Mouse (Mus musculus) liver, adult 2 months (tissue): ENCODE data around the gene Atp5d.

ENCODE experiments used
- CTCF ChIP-seq: fragments of 200-500 bp; IDR thresholded peaks from 2 replicates; pipeline ENCODE4 v1.5.1; 2011; ENCODE audit warnings: low read depth, low read length, control low read depth
- POLR2A ChIP-seq: fragments of 200-500 bp; IDR thresholded peaks from 2 replicates; pipeline ENCODE4 v1.6.1; 2011; ENCODE audit warnings: low read length, control low read depth; ENCODE audit not compliant: insufficient read depth; ENCODE audit errors: extremely low read depth

DNA sequence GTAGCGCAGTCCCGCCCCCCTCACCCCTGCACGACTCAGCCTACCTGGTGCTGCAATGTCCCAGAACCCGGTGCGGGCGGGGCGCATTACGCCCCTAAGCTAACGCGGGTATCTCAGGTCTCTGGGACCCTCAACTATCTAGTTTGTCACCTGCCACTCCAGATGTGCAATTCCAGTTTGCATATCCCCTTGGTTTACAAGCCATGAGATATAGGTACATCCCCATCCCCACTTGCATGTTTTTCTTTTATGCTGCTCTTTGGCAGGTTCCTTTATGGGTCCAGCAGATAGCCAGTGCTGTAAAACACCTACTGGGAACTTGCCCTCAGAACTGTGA is 975 bp downstream of the Atp5d start:
- TF ChIP-seq POLR2A (no peak), CTCF (no peak)
